Mouse (Mus musculus) ES-Bruce4 (cell line): ENCODE data around the gene Btrc. TPM values are rescaled to one million over a fixed set of nuclear protein-coding genes. Genes with fewer than 3 reads are reported as not detected.
A peak's percentile ranks its signal among the peaks of the same experiment; 100 is the strongest.

ENCODE experiments used
- H3K27ac ChIP-seq: 2 replicates; pipeline ENCODE4 v1.5.1; 2012; ENCODE audit warnings: low read length, inconsistent platforms; ENCODE audit not compliant: insufficient read depth
- H3K27me3 ChIP-seq: 2 replicates; pipeline ENCODE4 v1.6.1; 2012; ENCODE audit warnings: mild to moderate bottlenecking, low read length, inconsistent platforms; ENCODE audit not compliant: control insufficient read depth, poor library complexity, insufficient read depth, severe bottlenecking
- H3K36me3 ChIP-seq: 2 replicates; pipeline ENCODE4 v1.6.1; 2012; ENCODE audit warnings: inconsistent platforms, mild to moderate bottlenecking, low read length, moderate library complexity; ENCODE audit not compliant: control insufficient read depth, poor library complexity, insufficient read depth, severe bottlenecking
- H3K4me1 ChIP-seq: one replicate; pipeline ENCODE4 v1.8.1; 2011; ENCODE audit warnings: low read length; ENCODE audit not compliant: control insufficient read depth, insufficient read depth
- H3K4me3 ChIP-seq: 2 replicates; pipeline ENCODE4 v1.5.1; 2011; ENCODE audit warnings: low read depth, mild to moderate bottlenecking, low read length
- H3K9ac ChIP-seq: 2 replicates; pipeline ENCODE4 v1.6.1; 2012; ENCODE audit warnings: low read depth, mild to moderate bottlenecking, inconsistent platforms; ENCODE audit not compliant: poor library complexity, severe bottlenecking
- H3K9me3 ChIP-seq: replicated peaks from 2 replicates; pipeline ENCODE4 v1.6.1; 2012; ENCODE audit warnings: mild to moderate bottlenecking, low read length, inconsistent platforms; ENCODE audit not compliant: control insufficient read depth, poor library complexity, insufficient read depth, severe bottlenecking
- CTCF ChIP-seq: IDR thresholded peaks from one replicate; pipeline ENCODE4 v1.8.1; 2011; ENCODE audit warnings: low read depth, low read length
- EP300 ChIP-seq: IDR thresholded peaks from 2 replicates; pipeline ENCODE4 v1.6.1; 2011; ENCODE audit warnings: low read depth, low read length; ENCODE audit not compliant: insufficient read depth
- POLR2A ChIP-seq: IDR thresholded peaks from one replicate; pipeline ENCODE4 v1.8.1; 2011; ENCODE audit warnings: low read length; ENCODE audit not compliant: insufficient read depth
- polyA plus RNA-seq: library from polyadenylated mRNA; stranded (reverse); fragments of >200 nt; gene quantifications from 2 replicates; pipeline ENCODE4 v1.2.4, GENCODE M21; 2011; ENCODE audit warnings: low read depth; ENCODE audit not compliant: missing spikeins, insufficient read depth, insufficient read length

The Btrc gene
- polyA plus RNA-seq, 1 experiment: 38.9 TPM

DNA sequence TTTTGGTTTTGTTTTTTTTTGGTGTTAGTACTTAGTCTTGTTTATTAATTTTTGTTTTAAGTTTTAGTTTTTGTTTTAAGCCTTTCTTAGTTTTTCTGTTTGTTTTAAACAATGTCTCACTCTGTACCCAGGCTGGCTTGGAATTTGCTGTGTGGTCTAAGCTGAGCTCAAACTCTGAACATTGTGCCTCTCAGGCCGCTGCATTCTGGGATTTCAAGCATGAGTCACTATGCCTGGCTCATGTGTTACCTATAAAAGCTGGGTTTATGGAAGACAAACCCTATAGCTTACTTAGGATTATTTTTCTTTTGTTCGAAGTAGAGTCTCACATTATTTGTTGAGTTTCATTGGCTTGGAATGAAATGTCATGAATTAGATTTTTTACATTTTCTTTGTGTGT lies 119.9 kb downstream of the Btrc start:
- Histone ChIP-seq H3K27ac (no peak overlapping the region), H3K9ac (no peak overlapping the region), H3K4me1 (no peaks in the 10 kb centered on the region), H3K4me3 (no peak overlapping the region), H3K36me3 (no peaks in the 10 kb centered on the region), H3K9me3 (no peaks in the 10 kb centered on the region), H3K27me3 (no peaks in the 10 kb centered on the region)
- TF ChIP-seq CTCF: no peak
- TF ChIP-seq EP300: no peak
- TF ChIP-seq POLR2A: no peak

DNA sequence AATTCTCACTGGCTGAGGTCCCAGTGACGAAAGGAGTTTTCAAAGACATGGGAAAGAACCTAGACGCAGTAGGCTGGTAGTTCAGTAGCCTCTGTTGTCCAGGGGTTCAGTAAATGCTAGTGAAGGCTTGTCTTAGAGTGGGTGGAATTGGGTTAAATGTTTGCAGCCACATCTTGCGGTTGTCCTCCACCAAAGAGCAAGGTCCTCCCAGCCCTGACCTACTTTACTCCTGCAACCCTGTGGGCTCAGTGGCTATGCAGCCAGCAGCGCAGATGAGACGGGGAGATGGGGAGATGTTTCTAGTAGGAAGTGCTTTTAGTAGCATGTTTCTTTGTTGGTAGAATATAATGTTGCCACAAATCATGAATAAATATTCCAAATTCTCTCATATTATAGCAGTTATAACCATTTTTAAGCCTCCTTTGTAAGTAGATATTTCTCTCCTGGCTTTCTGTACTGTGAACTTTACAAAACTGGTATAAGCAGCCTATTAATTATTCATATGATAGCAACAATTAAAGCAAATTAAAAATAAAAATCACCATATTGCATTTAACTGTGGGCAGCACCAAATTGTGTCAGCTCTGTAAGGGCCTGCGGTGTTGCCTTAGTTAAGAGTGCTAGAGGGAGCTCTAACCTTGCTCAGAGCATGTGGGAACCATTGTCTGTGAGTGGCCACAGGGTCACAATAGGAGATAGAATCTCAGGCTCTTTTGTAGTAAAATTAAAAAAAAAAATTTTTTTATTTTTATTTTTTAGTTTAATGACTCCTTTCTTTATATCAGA lies 122.9 kb downstream of the Btrc start:
- peak; percentile 21 for TF ChIP-seq CTCF
- no peak for TF ChIP-seq POLR2A
- TF ChIP-seq EP300: no peak
- Histone ChIP-seq H3K4me1 (no peaks in the 10 kb centered on the region), H3K4me3 (no peak overlapping the region), H3K9ac (no peak overlapping the region), H3K27me3 (no peaks in the 10 kb centered on the region), H3K9me3 (no peaks in the 10 kb centered on the region), H3K27ac (no peak overlapping the region), H3K36me3 (no peaks in the 10 kb centered on the region)

DNA sequence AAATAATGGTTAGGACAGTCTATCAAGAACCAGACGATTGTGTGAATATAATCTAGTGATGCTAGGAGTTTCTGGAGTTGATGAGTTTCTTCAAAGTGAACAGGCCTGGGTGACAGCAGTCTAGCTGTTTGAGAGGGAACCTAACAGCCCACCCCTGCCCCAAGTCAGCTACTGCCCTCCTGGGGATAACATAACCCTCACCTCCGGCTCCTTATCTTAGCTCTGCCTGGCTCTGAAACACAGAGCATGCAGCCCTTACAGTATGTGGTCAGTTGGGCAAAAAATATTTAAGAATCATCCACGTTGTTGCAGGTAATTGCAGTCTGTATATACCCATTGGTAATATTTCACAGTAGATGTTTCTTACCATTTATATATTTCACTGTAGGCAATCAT lies 123.5 kb downstream of the Btrc start:
- Histone ChIP-seq H3K9me3 (no peaks in the 10 kb centered on the region), H3K4me3 (no peak overlapping the region), H3K27me3 (no peaks in the 10 kb centered on the region), H3K4me1 (no peaks in the 10 kb centered on the region), H3K36me3 (no peaks in the 10 kb centered on the region), H3K27ac (no peak overlapping the region), H3K9ac (no peak overlapping the region)
- TF ChIP-seq EP300: no peak
- no peak for TF ChIP-seq POLR2A
- no peak for TF ChIP-seq CTCF

DNA sequence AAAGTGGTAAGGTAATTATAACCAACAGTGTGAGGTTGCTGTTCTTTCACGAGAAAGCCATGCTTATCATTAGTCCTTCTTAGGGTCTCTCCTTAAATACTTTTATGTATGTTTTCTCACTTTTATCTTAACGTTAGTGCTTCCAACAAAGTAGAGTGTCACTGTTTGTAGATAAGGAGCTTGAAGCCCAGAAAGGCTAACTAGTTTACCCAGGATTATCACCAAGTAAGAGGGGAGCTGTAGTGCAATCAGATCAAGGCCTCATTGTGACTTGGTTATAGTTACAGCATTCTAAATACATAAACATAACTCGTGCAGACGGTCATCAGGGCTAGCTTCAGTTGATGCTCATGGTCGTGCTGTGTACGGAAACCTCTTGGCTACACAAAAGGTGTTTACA lies 126.4 kb downstream of the Btrc start:
- no peak overlapping the region for H3K9ac ChIP-seq
- TF ChIP-seq EP300 (no peak), POLR2A (no peak)
- no peak overlapping the region for H3K4me3 ChIP-seq
- H3K9me3 ChIP-seq: no peaks in the 10 kb centered on the region
- H3K27ac ChIP-seq: no peak overlapping the region
- no peaks in the 10 kb centered on the region for H3K36me3 ChIP-seq
- no peaks in the 10 kb centered on the region for H3K27me3 ChIP-seq
- H3K4me1 ChIP-seq: no peaks in the 10 kb centered on the region

DNA sequence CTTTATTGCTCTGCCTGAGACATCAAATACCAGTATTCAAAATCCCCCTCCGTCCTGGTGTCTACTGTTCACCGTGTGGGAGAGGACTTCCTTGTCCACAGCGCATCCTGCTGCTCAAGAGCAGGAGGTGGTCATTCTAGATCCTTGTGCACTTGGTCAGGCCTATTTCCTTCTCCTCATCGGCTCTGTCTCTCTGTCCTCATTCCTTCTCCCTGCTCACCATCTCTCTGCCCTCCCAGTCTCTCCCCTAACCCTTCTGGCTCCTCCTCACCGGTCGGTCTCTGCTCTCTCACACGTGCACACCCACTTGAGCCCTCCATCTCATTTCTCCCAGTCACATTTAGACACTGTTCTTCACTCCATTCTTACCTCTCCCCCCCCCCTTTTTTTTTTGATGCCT lies 127.7 kb downstream of the Btrc start:
- no peaks in the 10 kb centered on the region for H3K27me3 ChIP-seq
- H3K4me3 ChIP-seq: no peak overlapping the region
- no peak overlapping the region for H3K9ac ChIP-seq
- no peaks in the 10 kb centered on the region for H3K4me1 ChIP-seq
- no peaks in the 10 kb centered on the region for H3K36me3 ChIP-seq
- no peak overlapping the region for H3K27ac ChIP-seq
- TF ChIP-seq POLR2A (no peak), CTCF (no peak), EP300 (no peak)
- H3K9me3 ChIP-seq: no peaks in the 10 kb centered on the region

DNA sequence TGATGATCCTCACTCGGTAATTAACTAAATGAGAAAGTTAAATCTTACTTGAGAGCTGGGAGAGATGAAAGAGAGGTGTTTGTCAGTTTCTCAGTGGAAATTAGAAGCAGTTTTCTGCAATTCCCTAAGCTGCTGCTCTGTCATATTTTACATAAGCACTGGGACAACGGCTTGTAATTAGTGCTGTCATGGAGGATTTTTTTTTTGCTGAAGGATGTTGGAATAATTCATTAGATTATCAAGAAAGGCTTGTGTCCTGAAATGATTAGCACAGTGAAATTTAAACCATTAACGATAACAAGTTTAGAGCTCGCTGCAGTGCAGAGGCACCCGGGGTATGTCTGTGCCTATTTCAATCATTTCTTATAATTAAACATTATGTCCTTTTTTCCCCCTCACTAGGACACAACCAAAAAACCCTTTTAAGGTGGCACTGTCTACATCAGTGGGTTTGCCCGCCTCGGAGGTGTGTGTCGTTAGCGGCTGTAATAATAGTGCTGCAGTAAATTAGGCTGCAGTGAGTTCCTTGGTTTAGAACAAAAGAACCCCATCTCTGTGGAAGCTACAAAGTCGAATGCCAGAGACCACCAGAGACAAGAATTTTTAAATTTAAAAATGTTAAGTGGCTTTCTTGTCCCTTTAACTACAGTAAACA lies 130.7 kb downstream of the Btrc start:
- Histone ChIP-seq H3K4me3 (no peak overlapping the region), H3K36me3 (no peaks in the 10 kb centered on the region), H3K9ac (no peak overlapping the region), H3K4me1 (no peaks in the 10 kb centered on the region), H3K27ac (no peak overlapping the region), H3K9me3 (no peaks in the 10 kb centered on the region), H3K27me3 (no peaks in the 10 kb centered on the region)
- no peak for TF ChIP-seq EP300
- no peak for TF ChIP-seq POLR2A
- TF ChIP-seq CTCF: no peak
